Mouse (Mus musculus) megakaryocyte progenitor cell, adult 5-6 weeks (primary cell): ENCODE measurements around the gene Pygo2. TPM values are rescaled to one million over a fixed set of nuclear protein-coding genes. Genes with fewer than 3 reads are reported as not detected.
"Not testable (repeated sequence)": the region's sequence is repeated elsewhere in the genome, so short reads cannot be mapped to it uniquely, and the experiment has no call there.

Experiments
- ATAC-seq: replicated peaks from 2 replicates; pipeline ENCODE4 v1.8.0; 2016; ENCODE audit warnings: mild to moderate bottlenecking, moderate TSS enrichment, inconsistent platforms; ENCODE audit not compliant: poor library complexity
- total RNA-seq, 2 experiments: library from RNA; stranded (forward) in 1 of 2; stranded (reverse) in 1 of 2; fragments of 157-497, 149-512 nt in 1 of 2; fragments of 200-1000 nt in 1 of 2; gene quantifications; 2 replicates each; pipeline versions ENCODE4 v1.2.3 to v1.2.4; 2015 to 2017

Pygo2 gene
- total RNA-seq, 2 experiments from 2014 or later, result 12.8 to 25.2 TPM

DNA sequence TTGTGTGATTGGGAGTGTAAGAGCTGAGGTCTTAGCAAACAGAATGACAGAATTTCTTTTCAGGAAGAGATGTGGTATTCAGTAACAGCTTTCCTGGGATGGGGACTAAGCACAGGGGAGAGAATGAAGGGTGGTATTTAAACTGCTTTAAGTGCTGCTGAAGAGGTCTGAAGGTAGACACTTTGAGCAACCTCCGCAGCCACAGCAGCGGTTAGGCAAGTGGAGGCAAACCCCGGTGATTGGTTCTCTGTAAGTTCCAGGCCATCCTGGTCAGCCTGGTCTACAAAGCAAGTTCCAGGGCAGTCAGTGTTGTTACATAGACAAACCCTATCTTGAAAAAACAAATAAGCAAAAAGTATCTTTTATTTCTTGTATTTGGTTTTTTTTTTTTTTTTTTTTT, 10.0 kb upstream of the Pygo2 start:
- no peak for ATAC-seq

DNA sequence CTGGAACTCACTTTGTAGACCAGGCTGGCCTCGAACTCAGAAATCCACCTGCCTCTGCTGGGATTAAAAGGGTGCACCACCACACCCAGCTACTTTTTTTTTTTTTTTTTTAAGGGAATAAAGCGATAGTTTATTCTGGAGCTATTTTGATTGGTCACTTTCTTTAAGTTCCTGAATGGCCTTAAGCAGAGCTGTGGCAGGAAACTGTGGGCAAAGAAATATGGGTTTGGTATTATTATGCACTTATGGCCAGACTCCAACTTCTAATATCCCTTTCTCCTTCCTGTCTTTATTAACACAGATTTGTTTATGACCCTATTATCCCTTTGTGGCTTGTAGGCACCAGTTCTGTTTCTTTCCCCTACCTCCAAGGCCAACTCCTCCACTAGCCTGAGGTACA, 9.6 kb upstream of the Pygo2 start:
- no peak for ATAC-seq

DNA sequence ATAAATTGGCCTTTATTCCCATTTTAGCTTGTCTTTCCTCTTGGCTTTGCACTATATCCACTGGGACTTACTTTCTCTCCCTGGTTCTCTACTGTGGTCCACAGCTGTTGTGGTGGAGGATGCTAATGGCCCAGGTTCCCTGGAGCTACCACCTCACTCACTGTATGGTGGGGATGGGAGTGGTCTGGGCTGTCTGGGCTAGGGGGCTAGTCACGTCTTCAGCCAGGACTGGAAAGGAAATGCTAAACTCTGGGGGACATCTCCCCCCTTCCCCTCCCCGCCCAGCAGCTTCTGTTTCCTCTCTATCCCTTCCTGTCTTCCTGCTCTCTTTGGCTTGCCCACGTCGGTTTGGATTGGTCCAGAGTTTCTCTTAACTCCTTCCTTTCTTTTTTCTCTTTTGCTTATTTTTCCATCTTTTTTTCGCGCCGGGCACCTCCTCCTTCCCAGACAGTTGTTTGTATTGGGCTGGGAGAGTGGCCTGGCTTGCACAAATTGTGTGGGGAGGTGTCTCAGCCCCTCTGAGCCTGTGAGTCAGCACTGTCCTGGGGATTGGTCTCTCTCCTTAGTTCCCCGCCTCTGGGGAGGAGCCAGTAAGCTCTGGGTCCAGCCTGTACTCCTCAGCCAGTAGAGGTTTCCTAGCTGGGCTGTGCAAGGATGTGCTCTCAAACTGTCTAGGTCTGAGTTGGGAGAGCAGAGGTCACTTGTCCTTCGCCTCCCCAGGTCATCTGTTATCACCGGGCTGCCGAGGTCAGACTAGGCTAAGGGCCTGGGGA, 8.8 kb upstream of the Pygo2 start:
- peak; percentile 45 for ATAC-seq

DNA sequence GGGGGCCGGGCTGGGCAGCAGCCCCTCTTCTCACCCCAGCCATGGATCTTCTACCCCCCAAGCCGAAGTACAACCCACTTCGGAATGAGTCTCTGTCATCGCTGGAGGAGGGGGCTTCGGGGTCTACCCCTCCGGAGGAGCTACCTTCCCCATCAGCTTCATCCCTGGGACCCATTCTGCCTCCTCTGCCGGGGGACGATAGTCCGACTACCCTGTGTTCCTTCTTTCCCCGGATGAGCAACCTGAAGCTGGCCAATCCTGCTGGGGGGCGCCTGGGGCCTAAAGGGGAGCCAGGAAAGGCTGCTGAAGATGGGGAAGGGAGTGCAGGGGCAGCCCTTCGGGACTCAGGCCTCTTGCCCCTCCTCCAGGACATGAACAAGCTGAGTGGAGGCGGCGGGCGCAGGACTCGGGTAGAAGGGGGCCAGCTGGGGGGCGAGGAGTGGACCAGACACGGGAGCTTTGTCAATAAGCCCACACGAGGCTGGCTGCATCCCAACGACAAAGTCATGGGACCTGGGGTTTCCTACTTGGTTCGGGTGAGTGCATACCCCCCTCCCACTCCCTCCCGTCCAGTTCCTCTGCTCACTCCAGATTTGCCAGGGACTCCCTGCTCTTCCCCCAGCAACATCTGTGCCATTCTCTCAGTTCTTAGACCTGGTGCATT, 8.1 kb upstream of the Pygo2 start:
- ATAC-seq, result no peak

DNA sequence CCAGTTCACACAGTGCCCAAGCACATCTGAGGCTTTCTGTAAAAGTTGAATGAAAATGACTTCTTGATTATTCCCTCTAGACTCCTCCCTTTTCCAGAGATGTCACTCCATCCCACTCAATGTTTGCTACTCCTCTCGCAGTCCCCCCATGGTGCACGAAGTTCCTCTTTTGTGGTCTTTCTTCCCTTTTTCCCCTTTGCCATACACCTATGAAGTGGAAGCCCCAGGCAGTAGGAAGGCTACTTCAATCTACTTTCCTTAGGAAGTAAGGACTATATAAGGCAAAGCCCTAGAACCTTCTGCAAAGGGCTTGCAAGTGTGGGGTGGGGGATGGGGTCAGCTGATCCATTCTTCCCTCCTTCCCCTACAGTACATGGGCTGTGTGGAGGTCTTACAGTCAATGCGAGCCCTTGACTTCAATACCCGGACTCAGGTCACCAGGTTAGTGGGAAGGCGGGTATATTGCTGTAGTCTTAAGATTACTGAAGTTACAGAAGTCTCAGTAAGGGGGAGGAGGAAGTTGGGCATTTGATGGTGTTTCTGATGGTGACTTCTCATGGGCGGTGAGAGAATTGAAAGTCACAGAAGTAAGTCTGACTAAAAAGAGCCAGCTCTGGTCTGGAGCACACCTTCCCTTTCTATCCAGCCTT, 7.3 kb upstream of the Pygo2 start:
- ATAC-seq, result no peak

DNA sequence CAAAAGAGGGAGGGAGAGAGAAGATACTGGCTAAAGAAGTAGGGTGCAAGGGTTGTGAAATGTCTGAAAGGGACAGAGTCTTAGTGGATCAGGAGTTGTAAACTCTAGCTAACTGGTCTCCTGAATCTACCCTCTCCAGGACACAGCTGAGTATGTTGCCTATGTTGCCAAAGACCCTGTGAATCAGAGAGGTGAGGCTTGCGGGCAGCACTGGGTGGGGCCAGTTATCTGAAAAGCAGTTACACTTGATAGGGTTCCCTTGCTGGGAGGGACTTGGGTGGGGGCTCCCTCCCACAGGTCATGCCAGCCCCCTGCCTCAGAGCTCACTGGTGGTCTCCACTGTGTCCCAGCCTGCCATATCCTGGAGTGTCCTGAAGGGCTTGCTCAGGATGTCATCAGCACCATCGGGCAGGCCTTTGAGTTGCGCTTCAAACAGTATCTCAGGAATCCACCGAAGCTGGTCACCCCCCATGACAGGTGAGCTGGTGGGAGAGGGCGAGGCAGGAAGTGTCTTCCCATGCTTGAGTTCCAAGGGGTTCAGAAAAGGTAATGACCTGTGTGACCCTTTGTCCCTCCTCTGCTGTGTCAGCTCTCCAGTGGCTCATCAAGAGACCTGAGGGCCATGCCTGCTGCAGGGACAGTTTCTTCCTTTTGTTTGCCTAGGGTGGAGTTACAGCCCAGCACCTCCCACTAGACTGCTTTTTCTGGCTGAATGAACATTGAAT, 5.4 kb upstream of the Pygo2 start:
- ATAC-seq, result no peak

DNA sequence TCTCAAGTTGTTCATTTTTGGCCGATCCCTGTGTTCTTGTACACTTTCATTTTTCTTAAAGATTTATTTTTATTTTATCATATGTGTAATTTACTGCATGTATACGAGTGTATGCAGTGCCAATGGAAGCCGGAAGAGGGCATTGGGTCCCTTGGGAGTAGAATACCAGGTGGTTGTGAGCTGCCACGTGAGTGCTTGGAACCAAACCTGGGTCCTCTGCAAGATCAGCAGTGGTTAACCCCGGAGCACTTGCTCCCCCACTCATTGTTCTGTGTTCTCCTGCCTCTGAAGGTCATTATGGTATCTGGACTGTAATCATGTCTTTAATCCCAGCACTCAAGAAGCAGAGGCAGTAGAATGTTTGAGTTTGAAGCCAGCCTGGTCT, 4.9 kb upstream of the Pygo2 start:
- no peak for ATAC-seq

DNA sequence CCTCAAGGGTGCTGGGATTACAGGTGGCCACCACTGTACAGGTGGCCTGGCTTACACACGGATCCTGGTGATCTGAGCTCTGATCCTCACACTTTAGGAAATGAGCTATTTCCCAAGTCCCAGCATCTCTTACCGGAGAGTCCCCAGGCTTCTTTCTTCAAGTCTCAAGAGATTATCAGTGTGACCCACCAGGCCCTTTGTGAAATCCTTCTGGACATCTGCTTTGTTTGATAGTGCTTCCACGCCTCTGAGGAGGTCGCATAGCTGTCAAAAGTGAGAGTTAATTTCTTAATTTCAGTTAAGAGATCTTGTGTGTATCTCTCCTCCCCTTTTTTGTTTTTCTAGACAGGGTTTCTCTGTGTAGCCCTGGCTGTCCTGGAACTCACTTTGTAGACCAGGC, 4.1 kb upstream of the Pygo2 start:
- peak; percentile 33 for ATAC-seq

DNA sequence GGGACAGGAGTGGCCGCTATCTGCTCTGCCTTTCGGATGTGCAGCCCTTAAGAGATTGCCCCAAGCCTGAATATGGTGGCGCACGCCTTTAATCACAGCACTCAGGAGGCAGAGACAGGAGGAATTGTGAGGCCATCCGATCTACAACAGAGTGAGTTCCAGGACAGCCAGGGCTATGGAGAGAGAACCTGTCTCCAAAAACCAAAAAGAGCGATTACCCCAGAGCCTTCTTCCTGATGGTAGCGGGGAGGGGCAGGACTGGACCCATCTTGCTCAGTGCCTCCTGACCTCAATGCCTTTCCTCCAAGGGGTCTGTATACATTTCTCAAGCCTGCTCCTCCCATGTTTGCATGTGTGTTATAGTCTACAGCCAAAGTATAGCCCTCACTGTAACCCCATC, 993 bp upstream of the Pygo2 start:
- ATAC-seq, result not testable (repeated sequence)

DNA sequence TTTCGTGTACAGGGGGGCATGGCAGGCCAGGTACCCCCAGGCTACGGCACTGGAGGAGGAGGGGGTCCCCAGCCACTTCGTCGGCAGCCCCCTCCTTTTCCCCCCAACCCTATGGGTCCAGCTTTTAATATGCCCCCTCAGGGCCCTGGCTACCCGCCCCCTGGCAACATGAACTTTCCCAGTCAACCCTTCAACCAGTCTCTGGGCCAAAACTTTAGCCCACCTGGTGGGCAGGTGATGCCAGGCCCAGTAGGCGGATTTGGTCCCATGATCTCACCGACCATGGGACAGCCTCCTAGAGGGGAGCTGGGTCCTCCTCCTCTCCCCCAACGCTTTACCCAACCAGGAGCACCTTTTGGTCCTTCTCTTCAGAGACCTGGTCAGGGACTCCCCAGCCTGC, 2.6 kb downstream of the Pygo2 start:
- no peak for ATAC-seq

DNA sequence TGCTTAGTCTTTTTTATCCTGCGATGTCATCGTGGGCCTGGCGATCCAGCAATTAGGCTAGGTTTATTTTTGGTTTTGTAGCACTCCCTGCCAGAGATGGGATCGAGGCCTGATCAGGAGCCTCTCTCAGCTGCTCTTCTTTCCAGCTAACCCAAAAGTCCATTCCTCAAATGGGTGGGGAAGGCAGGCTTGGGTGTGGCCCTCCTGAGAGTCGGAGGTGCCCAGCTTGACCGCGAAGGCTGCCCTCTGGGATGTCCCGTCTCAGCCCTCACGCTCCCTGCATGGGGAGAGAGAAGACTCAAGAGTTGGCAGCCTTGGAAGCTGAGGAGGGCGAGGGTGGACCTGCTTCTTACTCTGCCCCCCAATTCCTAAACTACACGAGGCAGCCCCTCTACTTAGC, 4.5 kb downstream of the Pygo2 start:
- ATAC-seq, result no peak

DNA sequence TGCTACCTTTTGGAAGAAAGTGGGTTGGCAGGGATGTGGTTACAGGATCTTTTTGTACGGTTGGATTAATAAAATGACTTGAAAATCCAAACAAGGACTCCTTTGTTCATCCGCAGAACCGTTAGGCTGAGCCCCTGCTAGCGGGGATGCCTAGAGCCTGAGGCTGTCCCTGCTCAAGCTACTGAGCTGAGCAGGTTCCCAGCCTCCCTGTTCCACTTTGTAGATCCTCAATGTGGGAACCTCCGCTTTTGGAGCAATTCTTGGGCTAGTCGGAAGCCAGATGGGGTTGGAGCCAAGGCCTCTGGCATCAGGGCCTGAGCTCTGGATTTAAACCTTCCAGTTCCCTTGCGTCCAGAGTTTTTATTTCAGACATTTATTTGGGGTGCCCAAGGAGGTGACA, 5.0 kb downstream of the Pygo2 start:
- ATAC-seq, result no peak

DNA sequence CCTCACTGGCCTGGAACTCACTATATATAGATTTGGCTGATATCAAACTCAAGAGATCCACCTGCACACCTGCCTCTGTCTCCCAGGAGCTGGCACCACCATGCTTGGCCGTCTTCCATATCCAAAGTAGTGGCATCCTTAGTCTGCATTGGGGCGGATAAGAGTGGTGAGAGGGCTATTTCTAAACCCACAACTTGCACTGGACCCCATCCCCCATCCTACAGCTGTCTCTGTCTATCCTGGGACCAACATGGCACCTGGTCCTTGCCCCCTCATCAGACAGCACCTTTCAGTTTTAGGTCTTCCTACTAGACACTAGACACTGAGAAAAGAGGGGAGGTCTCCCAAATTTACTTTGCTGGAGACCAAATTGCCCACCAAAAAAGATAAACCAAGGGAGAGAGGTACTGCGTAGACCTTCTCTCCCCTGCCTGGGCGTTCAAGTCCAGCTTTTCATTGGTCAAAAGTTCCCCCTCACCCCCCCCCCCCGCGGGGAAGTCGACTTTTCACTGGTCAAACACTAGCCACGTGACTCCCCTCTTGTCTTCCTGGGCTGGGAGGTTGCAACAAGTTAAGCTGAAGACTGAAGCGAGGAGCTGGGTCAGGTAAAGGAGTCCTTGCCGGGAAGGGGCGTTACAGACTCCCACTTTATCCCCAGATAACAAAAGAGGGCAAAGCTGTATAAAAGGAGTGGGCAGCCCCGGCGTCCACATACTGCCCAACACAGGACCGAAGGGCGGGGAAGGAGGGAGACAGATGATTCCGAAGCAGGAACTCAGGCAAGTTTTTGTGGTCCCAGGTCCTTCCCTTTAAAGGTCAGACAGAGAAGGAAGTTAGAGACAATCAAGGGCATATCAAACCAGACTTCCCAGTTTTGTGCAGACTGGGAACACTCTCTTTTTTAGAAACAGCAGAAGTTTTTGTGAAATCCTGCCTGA, 6.4 kb downstream of the Pygo2 start, which contains the start of gene Pbxip1:
TSS of gene Pbxip1 (plus strand) at position 531 of the 938 bp plus-strand sequence.
- ATAC-seq, result peak; percentile 76

DNA sequence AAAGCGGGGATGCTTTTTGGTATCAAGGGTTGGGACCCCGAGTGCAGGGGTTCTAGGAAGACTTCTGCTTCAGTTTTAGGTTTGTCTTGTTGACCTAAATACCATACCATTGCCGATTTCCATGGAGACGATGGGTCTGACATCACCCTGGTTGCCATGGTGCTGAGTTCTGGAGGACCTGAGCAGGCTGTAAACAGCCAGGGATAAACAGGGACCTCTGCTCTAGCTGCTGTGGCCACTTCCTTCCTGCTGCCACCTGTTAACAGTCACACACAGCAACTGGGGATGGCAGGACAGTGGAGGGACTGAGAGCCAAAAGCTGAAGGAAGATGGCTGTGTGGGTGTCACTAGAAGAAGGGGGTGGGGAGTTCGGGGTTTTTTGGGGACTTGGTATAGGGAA, 7.3 kb downstream of the Pygo2 start:
- peak; percentile 38 for ATAC-seq

DNA sequence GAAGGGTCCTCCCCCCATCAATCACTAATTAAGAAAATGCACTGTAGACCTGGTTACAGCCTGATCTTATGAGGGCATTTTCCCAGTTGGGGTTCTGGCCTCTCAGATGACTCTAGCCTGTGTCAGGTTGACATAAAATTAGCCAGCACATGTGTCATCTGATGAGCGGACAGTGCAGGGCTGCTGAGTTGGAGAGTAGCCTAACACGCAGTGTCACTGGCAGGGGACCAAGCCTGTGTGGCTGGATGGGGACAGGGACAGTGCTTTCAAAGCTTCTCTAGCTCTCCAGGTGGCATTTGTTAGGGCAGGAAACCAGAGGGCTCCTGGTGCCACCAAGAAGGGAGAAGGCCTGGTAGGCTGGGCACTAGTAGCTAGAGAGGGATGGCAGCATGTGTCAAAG, 10.7 kb downstream of the Pygo2 start:
- ATAC-seq, result no peak

DNA sequence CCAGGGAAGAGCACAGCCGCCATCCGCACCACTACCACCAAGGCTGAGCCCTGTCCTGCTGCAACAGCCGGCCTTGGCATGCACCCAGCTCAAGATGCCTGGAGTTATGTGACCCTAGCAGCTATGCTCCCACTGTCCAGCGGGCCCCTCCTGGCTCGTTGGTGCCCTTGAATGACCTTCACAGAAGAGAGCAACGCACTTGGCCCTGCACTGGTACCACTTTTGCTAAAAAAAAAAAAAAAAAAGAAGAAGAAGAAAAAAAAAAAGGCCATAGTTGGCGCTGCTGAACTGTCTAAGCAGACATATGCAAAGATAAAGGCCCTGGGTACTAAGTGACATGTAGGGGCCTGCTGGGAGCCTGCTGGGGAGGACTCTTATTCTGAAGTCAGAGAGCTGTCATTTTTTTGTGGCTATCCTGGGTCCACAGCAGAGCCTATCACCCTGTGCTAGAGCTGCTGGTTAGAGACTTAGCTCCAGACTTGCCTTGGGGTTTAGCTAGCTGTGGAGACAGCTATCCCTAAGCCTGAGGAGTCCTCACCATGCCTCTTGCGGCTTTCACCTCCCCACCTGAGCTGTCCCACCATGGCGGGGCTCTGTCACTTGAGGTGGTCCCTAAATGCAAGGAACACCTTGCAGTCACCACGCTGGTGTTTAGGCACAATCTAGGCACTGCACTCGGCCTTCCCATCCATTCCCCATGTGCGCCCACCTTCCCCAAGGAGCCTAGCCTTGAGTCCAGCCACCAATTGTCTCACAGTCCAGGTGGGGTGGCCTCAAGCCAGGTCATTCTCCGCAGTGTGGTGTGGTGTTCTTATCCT, 18.9 kb downstream of the Pygo2 start:
- peak; percentile 95 for ATAC-seq

DNA sequence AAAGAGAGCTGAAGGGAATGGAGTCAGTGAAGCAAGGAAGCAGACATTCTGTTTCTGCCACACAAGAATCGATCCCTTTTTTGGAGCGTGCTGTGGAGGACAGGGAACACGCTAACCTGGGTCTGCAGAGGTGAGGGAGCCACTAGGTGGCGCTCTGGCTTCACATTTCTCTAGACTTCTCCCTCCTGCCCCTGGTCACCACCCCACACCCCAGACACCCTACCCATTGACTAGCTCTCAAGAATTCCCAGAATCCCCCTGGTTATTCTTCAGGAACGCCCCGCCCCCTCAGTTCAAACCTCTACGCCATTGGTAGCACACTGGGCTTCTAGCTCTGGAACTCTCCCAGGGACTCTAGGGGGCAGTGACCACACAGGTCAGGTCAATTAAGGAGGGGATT, 19.5 kb downstream of the Pygo2 start:
- peak; percentile 82 for ATAC-seq

DNA sequence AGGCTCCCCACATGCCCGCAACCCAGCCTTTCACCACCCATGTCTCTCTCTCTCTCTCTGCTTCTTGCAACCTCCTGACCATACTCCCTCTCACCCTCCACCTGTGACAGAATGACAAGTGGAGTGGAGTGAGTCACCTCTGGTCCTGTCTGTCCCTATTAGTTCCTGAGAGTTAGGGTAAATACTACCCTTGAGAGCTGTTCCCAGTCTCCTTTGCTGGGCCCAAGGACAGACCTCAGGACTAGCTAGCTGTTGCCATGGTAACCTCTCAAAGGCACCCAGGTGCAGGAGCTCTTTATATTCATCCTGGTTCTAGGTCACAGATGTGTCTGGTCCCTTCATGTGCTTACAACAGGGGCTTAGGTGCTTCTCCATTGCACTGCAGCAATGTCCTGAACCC, 21.9 kb downstream of the Pygo2 start:
- no peak for ATAC-seq

DNA sequence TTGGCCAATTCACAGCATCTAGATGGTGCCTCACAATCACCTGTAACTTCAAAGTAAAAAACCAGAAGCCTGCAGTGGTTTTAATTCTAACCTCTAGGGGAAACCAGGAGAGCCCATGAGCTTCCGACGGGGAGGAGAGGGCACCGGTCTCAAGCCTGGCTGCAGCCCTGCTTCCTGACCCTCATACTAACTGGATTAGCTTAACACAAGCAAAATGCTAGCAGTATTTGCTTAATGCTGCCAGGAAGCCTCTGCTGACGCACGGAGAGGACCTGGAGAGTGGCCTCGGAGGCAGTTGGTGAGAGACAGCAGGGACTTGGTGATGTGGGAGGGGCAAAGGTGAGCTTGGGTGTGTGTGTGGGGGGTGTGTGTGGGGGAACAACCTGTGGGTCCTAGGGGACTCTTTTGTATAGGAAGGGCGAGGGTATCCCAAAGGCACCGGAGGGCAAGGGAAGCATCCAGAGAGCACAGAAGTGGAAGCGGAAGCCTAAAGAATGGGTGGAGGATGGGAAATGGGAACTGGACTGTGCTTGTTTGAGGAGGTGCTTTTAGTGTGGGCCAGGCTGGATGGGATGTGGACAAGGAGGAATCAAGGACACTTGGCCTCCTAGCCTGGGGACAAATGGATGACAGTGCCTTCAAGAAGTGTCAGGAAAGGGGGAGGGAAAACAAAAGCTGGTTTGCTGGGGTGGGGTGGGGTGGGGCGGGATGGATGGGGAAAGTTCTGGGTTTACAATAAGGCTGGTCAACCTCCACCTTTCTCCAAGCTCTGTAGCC, 24.6 kb downstream of the Pygo2 start, which contains the start of gene Pmvk:
TSS of gene Pmvk (plus strand) at position 141 of the 777 bp plus-strand sequence.
- no peak for ATAC-seq
